Mouse (Mus musculus): ENCODE measurements around the gene Grin3a. TPM values are rescaled to one million over a fixed set of nuclear protein-coding genes. Genes with fewer than 3 reads are reported as not detected.
"Not testable (repeated sequence)": the region's sequence is repeated elsewhere in the genome, so short reads cannot be mapped to it uniquely, and the experiment has no call there.

Gene Grin3a
- polyA plus RNA-seq, 1 experiment from 2014 or later, result 1.0 TPM

DNA sequence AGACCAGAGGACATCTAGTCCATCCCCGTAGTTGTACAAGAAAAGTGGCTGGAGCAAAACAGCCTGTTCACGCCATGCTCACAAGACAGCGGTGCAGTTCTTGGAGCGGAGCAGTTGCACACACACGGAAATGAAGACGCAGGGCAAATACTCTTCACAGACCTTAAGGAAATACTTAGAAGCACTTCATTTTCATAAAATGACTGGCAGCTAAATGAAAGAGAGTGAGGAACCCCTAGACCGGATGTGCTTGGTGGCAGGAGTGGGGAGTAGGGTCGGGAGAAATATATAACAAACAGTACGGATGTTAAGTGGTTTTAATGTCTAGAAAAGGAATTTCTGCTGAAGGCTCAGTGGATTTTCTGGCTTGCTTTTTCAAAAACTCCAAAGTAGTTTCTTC lies 183.9 kb downstream of the Grin3a start:
- Histone ChIP-seq H3K4me2 (ENCODE audit: low read length) (no peak overlapping the region), H3K4me1 (replicated peaks; ENCODE audit: control insufficient read depth, insufficient read depth, low read length) (no peaks in the 10 kb centered on the region), H3K9ac (ENCODE audit: low read length) (no peak overlapping the region), H3K27ac (ENCODE audit: low read depth) (no peak overlapping the region), H3K4me3 (ENCODE audit: low read depth, low read length) (no peak overlapping the region), H3K36me3 (ENCODE audit: control insufficient read depth, insufficient read depth, low read length) (peaks cover 52% of the 10 kb centered on the region), H3K27me3 (replicated peaks; ENCODE audit: control insufficient read depth, insufficient read depth, low read length) (no peaks in the 10 kb centered on the region), H3K9me3 (ENCODE audit: control insufficient read depth, low read length) (no peaks in the 10 kb centered on the region)
- 96% methylated on average over 9 of the region's 9 CpGs for WGBS
- DNase-seq (ENCODE audit: low spot score) (no peak), ATAC-seq (replicated peaks; ENCODE audit: low FRiP score, low TSS enrichment, low read depth) (no peak)

DNA sequence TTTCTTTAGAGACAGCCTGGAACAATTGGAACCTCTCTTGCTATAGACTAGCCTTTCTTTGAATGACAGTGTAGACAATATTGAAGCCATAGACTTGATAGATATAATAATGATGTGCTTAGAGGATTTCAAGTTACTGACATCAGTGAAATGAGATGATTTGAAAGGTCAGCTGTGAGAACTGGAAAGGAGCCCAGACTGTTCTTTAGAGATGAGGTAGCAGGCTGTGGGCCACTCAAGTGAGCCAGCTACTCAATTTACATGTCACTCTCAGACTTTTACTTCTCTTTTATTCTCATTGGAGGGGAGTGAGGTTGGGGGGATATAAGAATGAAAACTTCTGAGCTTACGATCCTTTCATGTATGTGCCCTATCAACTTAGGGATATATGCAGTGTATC lies 186.1 kb downstream of the Grin3a start:
- ATAC-seq (replicated peaks; ENCODE audit: low FRiP score, low TSS enrichment, low read depth) (no peak), DNase-seq (ENCODE audit: low spot score) (no peak)
- no peak overlapping the region for H3K4me3 ChIP-seq (ENCODE audit: low read depth, low read length)
- WGBS, result 95% methylated on average over 1 of the region's 1 CpGs
- no peak overlapping the region for H3K4me2 ChIP-seq (ENCODE audit: low read length)
- H3K4me1 ChIP-seq (replicated peaks; ENCODE audit: control insufficient read depth, insufficient read depth, low read length), result no peaks in the 10 kb centered on the region
- no peaks in the 10 kb centered on the region for H3K9me3 ChIP-seq (ENCODE audit: control insufficient read depth, low read length)
- H3K27me3 ChIP-seq (replicated peaks; ENCODE audit: control insufficient read depth, insufficient read depth, low read length), result no peaks in the 10 kb centered on the region
- H3K9ac ChIP-seq (ENCODE audit: low read length), result no peak overlapping the region
- peaks cover 73% of the 10 kb centered on the region for H3K36me3 ChIP-seq (ENCODE audit: control insufficient read depth, insufficient read depth, low read length)
- no peak overlapping the region for H3K27ac ChIP-seq (ENCODE audit: low read depth)

GRCm38 (mm10) chr4:49639913-49640312 lies 205.6 kb downstream of the Grin3a start:
- Histone ChIP-seq H3K9ac (ENCODE audit: low read length) (no peak overlapping the region), H3K4me1 (replicated peaks; ENCODE audit: control insufficient read depth, insufficient read depth, low read length) (no peaks in the 10 kb centered on the region), H3K27ac (ENCODE audit: low read depth) (no peak overlapping the region), H3K4me2 (ENCODE audit: low read length) (no peak overlapping the region), H3K36me3 (ENCODE audit: control insufficient read depth, insufficient read depth, low read length) (peaks cover 86% of the 10 kb centered on the region), H3K4me3 (ENCODE audit: low read depth, low read length) (no peak overlapping the region), H3K27me3 (replicated peaks; ENCODE audit: control insufficient read depth, insufficient read depth, low read length) (no peaks in the 10 kb centered on the region), H3K9me3 (ENCODE audit: control insufficient read depth, low read length) (no peaks in the 10 kb centered on the region)
- DNase-seq (ENCODE audit: low spot score) (no peak), ATAC-seq (replicated peaks; ENCODE audit: low FRiP score, low TSS enrichment, low read depth) (no peak)
- 71% methylated on average over 2 of the region's 2 CpGs for WGBS

GRCm38 (mm10) chr4:49637821-49638220 lies 207.7 kb downstream of the Grin3a start:
- Histone ChIP-seq H3K36me3 (ENCODE audit: control insufficient read depth, insufficient read depth, low read length) (peaks cover 77% of the 10 kb centered on the region), H3K9me3 (ENCODE audit: control insufficient read depth, low read length) (no peaks in the 10 kb centered on the region), H3K27me3 (replicated peaks; ENCODE audit: control insufficient read depth, insufficient read depth, low read length) (no peaks in the 10 kb centered on the region), H3K9ac (ENCODE audit: low read length) (no peak overlapping the region), H3K4me2 (ENCODE audit: low read length) (no peak overlapping the region), H3K4me1 (replicated peaks; ENCODE audit: control insufficient read depth, insufficient read depth, low read length) (no peaks in the 10 kb centered on the region; the same call in 1 of the 2 replicates), H3K27ac (ENCODE audit: low read depth) (no peak overlapping the region), H3K4me3 (ENCODE audit: low read depth, low read length) (no peak overlapping the region)
- ATAC-seq (replicated peaks; ENCODE audit: low FRiP score, low TSS enrichment, low read depth), result no peak
- DNase-seq (ENCODE audit: low spot score), result no peak
- WGBS, result 90% methylated on average over 11 of the region's 11 CpGs

DNA sequence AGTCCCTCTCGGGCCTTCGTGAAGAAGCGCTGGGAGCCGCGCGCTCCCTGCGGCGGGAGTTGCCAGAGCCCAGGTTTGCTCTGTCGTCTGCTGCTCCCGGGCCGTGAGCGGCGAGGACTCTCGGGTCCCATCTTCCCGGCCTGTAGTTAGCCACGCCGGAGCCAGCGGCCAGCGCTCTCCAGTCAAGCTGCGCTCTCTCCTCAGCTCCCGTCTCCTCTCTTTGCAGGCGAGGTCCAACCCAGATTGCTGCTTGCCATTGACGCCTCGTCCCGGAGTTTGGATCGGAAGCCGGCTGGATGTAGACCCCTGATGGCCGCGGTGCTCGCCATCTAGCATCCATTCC lies 213.4 kb downstream of the Grin3a start:
- ATAC-seq (replicated peaks; ENCODE audit: low FRiP score, low TSS enrichment, low read depth) (no peak; the same call in 1 of the 2 replicates), DNase-seq (ENCODE audit: low spot score) (no peak)
- Histone ChIP-seq H3K36me3 (ENCODE audit: control insufficient read depth, insufficient read depth, low read length) (peaks cover 30% of the 10 kb centered on the region), H3K27me3 (replicated peaks; ENCODE audit: control insufficient read depth, insufficient read depth, low read length) (no peaks in the 10 kb centered on the region), H3K9me3 (ENCODE audit: control insufficient read depth, low read length) (no peaks in the 10 kb centered on the region), H3K4me1 (replicated peaks; ENCODE audit: control insufficient read depth, insufficient read depth, low read length) (no peaks in the 10 kb centered on the region; the same call in 1 of the 2 replicates), H3K27ac (ENCODE audit: low read depth) (peak overlapping the region; percentile 92), H3K4me3 (ENCODE audit: low read depth, low read length) (peak overlapping the region; percentile 87), H3K9ac (ENCODE audit: low read length) (peak overlapping the region; percentile 81), H3K4me2 (ENCODE audit: low read length) (peak overlapping the region; percentile 76)
- WGBS, result under 1% methylated on average over 30 of the region's 30 CpGs

- peak within 1 kb of the TSS; percentile 92 for H3K27ac ChIP-seq (ENCODE audit: low read depth)
- ATAC-seq (replicated peaks; ENCODE audit: low FRiP score, low TSS enrichment, low read depth) (peak; percentile 97), DNase-seq (ENCODE audit: low spot score) (peak; percentile 96)
- peak within 1 kb of the TSS; percentile 76 for H3K4me2 ChIP-seq (ENCODE audit: low read length)
- WGBS, result 3% methylated on average over 37 of the region's 37 CpGs
- H3K36me3 ChIP-seq (ENCODE audit: control insufficient read depth, insufficient read depth, low read length), result peaks cover 24% of the 10 kb centered on the region
- no peaks in the 10 kb centered on the region; the same call in 1 of the 2 replicates for H3K4me1 ChIP-seq (replicated peaks; ENCODE audit: control insufficient read depth, insufficient read depth, low read length)
- H3K9ac ChIP-seq (ENCODE audit: low read length), result peak within 1 kb of the TSS; percentile 81
- H3K27me3 ChIP-seq (replicated peaks; ENCODE audit: control insufficient read depth, insufficient read depth, low read length), result no peaks in the 10 kb centered on the region
- H3K9me3 ChIP-seq (ENCODE audit: control insufficient read depth, low read length), result no peaks in the 10 kb centered on the region
- H3K4me3 ChIP-seq (ENCODE audit: low read depth, low read length), result peak within 1 kb of the TSS; percentile 87
Measured at GRCm38 (mm10) chr4:49631319-49632138, 214.0 kb downstream of the Grin3a start, which contains the start of gene Rnf20. Rnf20 (plus strand) TSS chr4:49632006.

DNA sequence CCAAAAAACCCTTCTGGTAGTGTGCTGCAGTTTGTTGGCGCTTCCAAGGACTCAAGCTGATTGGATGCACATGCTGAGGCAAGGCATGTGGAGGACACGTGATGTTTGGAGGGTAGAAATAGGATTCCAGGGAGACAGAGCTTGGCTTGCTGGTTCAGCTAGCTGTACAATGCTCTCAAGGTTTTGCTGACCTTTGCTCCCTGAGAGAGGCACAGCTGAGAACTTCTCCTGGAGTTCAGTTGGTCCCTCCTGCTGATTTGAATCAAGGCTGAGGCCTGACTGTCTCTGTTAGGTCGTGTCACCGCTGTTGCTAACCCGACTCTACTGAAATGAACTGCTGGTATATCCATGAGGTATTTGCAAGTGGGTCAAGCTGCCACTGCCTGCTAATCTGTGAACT lies 216.6 kb downstream of the Grin3a start:
- Histone ChIP-seq H3K4me3 (ENCODE audit: low read depth, low read length) (no peak overlapping the region), H3K9me3 (ENCODE audit: control insufficient read depth, low read length) (no peaks in the 10 kb centered on the region), H3K27me3 (replicated peaks; ENCODE audit: control insufficient read depth, insufficient read depth, low read length) (no peaks in the 10 kb centered on the region), H3K36me3 (ENCODE audit: control insufficient read depth, insufficient read depth, low read length) (no peaks in the 10 kb centered on the region), H3K4me1 (replicated peaks; ENCODE audit: control insufficient read depth, insufficient read depth, low read length) (no peaks in the 10 kb centered on the region; the same call in 1 of the 2 replicates), H3K4me2 (ENCODE audit: low read length) (no peak overlapping the region), H3K9ac (ENCODE audit: low read length) (no peak overlapping the region), H3K27ac (ENCODE audit: low read depth) (no peak overlapping the region)
- WGBS, result 84% methylated on average over 5 of the region's 5 CpGs
- ATAC-seq (replicated peaks; ENCODE audit: low FRiP score, low TSS enrichment, low read depth) (no peak), DNase-seq (ENCODE audit: low spot score) (no peak)

DNA sequence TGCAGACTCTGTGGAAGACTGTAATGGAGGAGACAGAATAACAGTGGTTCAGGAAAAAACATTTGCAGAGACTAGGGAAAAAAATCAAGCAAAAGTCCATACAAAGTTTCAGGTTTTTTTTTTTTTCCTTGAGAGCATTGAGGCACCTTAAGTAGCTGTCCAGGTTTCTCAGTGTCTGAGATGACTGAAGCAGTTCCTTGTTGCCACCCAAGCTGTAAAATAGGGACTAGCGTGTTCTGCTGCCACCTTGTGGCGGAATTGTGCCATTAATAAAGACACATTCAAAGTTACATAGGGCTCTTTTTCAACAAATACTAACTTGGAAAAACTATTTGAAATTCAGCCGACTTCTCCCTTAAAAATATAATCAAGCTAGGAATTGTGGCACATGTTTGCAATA lies 218.6 kb downstream of the Grin3a start:
- no peaks in the 10 kb centered on the region for H3K4me1 ChIP-seq (replicated peaks; ENCODE audit: control insufficient read depth, insufficient read depth, low read length)
- no peaks in the 10 kb centered on the region for H3K27me3 ChIP-seq (replicated peaks; ENCODE audit: control insufficient read depth, insufficient read depth, low read length)
- no peak overlapping the region for H3K27ac ChIP-seq (ENCODE audit: low read depth)
- no peak overlapping the region for H3K4me3 ChIP-seq (ENCODE audit: low read depth, low read length)
- H3K9me3 ChIP-seq (ENCODE audit: control insufficient read depth, low read length), result no peaks in the 10 kb centered on the region
- DNase-seq (ENCODE audit: low spot score) (peak; percentile 86), ATAC-seq (replicated peaks; ENCODE audit: low FRiP score, low TSS enrichment, low read depth) (no peak)
- WGBS, result 4% methylated on average over 3 of the region's 3 CpGs
- no peaks in the 10 kb centered on the region for H3K36me3 ChIP-seq (ENCODE audit: control insufficient read depth, insufficient read depth, low read length)
- no peak overlapping the region for H3K4me2 ChIP-seq (ENCODE audit: low read length)
- H3K9ac ChIP-seq (ENCODE audit: low read length), result no peak overlapping the region

- not testable (repeated sequence) for H3K4me1 ChIP-seq (replicated peaks; ENCODE audit: control insufficient read depth, insufficient read depth, low read length); H3K9ac ChIP-seq (ENCODE audit: low read length); H3K9me3 ChIP-seq (ENCODE audit: control insufficient read depth, low read length); H3K4me2 ChIP-seq (ENCODE audit: low read length); ATAC-seq (replicated peaks; ENCODE audit: low FRiP score, low TSS enrichment, low read depth); H3K27ac ChIP-seq (ENCODE audit: low read depth); H3K36me3 ChIP-seq (ENCODE audit: control insufficient read depth, insufficient read depth, low read length); DNase-seq (ENCODE audit: low spot score); H3K4me3 ChIP-seq (ENCODE audit: low read depth, low read length); H3K27me3 ChIP-seq (replicated peaks; ENCODE audit: control insufficient read depth, insufficient read depth, low read length)
- WGBS, result 85% methylated on average over 4 of the region's 4 CpGs
Measured at GRCm38 (mm10) chr4:49624969-49625368, 220.6 kb downstream of the Grin3a start.
